Mouse (Mus musculus) liver, postnatal 0 days (tissue): ENCODE results near the gene Smarcd2. TPM values are rescaled to one million over a fixed set of nuclear protein-coding genes. Genes with fewer than 3 reads are reported as not detected.

Source experiments
- ATAC-seq: fragments of 200-750 bp; cut with Nextera tagmentation; 2 replicates; pipeline ENCODE4 v1.8.0; 2017; ENCODE audit warnings: mild to moderate bottlenecking, moderate library complexity
- DNase-seq: peaks from one replicate; pipeline ENCODE4 v3.0.0-alpha.2; 2016
- H3K27ac ChIP-seq: fragments of 300-500 bp; sonication (generic); 2 replicates; pipeline ENCODE4 v1.5.1; 2014; ENCODE audit warnings: antibody characterized with exemption, moderate library complexity, mild to moderate bottlenecking, low read depth
- H3K27me3 ChIP-seq: fragments of 300-500 bp; sonication (generic); 2 replicates; pipeline ENCODE4 v1.6.1; 2014; ENCODE audit warnings: low read length, control low read depth, mixed read lengths; ENCODE audit not compliant: insufficient read depth
- H3K36me3 ChIP-seq: fragments of 300-500 bp; sonication (generic); replicated peaks from 2 replicates; pipeline ENCODE4 v1.6.1; 2014; ENCODE audit warnings: mild to moderate bottlenecking, control low read depth, low read length, moderate library complexity, mixed read lengths; ENCODE audit not compliant: insufficient read depth
- H3K4me1 ChIP-seq: fragments of 300-500 bp; sonication (generic); 2 replicates; pipeline ENCODE4 v1.6.1; 2014; ENCODE audit warnings: antibody characterized with exemption, mild to moderate bottlenecking, control low read depth; ENCODE audit not compliant: insufficient read depth
- H3K4me2 ChIP-seq: fragments of 300-500 bp; sonication (generic); 2 replicates; pipeline ENCODE4 v1.6.1; 2014; ENCODE audit warnings: low read depth, mild to moderate bottlenecking, low read length, moderate library complexity, mixed read lengths
- H3K4me3 ChIP-seq: fragments of 300-500 bp; sonication (generic); 2 replicates; pipeline ENCODE4 v1.5.1; 2014; ENCODE audit warnings: low read depth, low read length
- H3K9ac ChIP-seq: fragments of 300-500 bp; sonication (generic); replicated peaks from 2 replicates; pipeline ENCODE4 v1.6.1; 2014; ENCODE audit warnings: mild to moderate bottlenecking, moderate library complexity
- H3K9me3 ChIP-seq: fragments of 300-500 bp; sonication (generic); 2 replicates; pipeline ENCODE4 v1.6.1; 2016; ENCODE audit warnings: mild to moderate bottlenecking, control low read depth, low read length, mixed read lengths
- CTCF ChIP-seq: sonication (generic); IDR thresholded peaks from 2 replicates; pipeline ENCODE4 v1.5.1; 2016; ENCODE audit warnings: antibody characterized with exemption, low read depth
- EP300 ChIP-seq: IDR thresholded peaks from 2 replicates; pipeline ENCODE4 v1.6.1; 2016; ENCODE audit warnings: antibody characterized with exemption, low read depth, mild to moderate bottlenecking
- WGBS: fragments of 180-500 bp; shearing (Covaris S2); extraction: QIAGEN DNeasy Blood & Tissue Kit; methylation state at CpG from one replicate; pipeline ENCODE4 v1.1.7; 2014; ENCODE audit not compliant: insufficient replicate concordance; 5-methylcytosine and 5-hydroxymethylcytosine counted together
- polyA plus RNA-seq: library from polyadenylated mRNA; unstranded; fragments of >200 nt; fragmentation: Nextera tagmentation; extraction: Ambion mirVana; gene quantifications from 2 replicates; pipeline ENCODE4 v1.2.1, GENCODE M21; 2015

Smarcd2 gene
- polyA plus RNA-seq, 1 experiment from 2014 or later, result 16.4 TPM

DNA sequence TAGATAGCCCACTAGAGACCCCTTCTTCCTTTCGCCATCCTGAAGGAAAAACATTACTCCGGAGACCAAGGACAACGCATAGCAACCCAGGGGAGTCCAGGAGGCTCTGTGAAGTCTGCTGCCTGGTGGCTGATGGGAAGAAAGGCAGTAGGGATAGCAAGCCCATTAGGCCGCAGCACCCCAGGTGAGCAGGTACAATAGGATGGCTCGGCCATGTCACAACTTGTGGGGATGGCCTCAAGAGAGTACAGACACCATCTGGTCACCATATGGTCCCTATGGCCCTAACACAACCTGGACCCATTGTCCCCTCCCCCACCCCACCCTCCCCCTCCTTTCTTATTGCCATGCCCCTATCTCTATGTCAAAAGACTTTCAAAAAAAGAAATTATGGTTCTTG is 4.9 kb downstream of the Smarcd2 start:
- H3K4me1 ChIP-seq, result peaks cover 39% of the 10 kb centered on the region
- no peak for ATAC-seq
- H3K27me3 ChIP-seq, result no peaks in the 10 kb centered on the region
- peak overlapping the region; percentile 33; the same call in 1 of the 2 replicates for H3K4me2 ChIP-seq
- H3K36me3 ChIP-seq, result peaks cover 46% of the 10 kb centered on the region
- TF ChIP-seq EP300 (no peak), CTCF (no peak)
- 87% methylated on average over 5 of the region's 5 CpGs for WGBS
- no peak overlapping the region for H3K4me3 ChIP-seq
- peak overlapping the region; percentile 60 for H3K27ac ChIP-seq
- H3K9ac ChIP-seq, result no peak overlapping the region
- no peaks in the 10 kb centered on the region for H3K9me3 ChIP-seq
- DNase-seq, result no peak

DNA sequence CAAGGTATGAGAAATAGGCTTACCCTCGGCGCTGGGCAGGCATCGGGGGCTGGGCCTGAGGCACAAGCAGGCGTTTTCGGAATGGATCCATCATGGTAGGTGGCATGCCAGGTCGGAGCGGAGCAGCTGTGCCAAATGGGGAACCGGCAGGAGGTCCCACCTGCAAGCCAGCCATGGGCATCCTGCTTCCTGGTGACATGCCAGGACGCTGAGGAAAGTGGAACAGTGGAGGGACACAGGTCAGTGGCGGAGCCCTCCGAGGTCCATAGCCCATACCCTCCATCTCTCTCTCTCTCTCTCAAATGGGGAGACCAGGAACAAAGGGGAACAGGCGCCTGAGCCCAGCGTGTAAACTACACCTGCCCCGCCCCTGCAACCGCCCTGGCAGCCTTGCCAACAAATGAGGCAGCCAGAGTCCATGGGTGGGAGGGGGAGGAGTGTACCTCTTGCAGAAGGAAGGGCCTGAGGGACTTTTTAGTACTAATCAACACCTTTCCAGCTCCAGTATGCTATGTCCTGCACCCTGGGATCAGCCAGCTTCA is 5.4 kb downstream of the Smarcd2 start:
- Histone ChIP-seq H3K9ac (no peak overlapping the region), H3K4me1 (peaks cover 39% of the 10 kb centered on the region), H3K36me3 (peaks cover 51% of the 10 kb centered on the region), H3K9me3 (no peaks in the 10 kb centered on the region), H3K4me2 (no peak overlapping the region), H3K4me3 (no peak overlapping the region), H3K27me3 (no peaks in the 10 kb centered on the region), H3K27ac (no peak overlapping the region)
- ATAC-seq, result no peak
- 84% methylated on average over 15 of the region's 15 CpGs for WGBS
- DNase-seq, result peak; percentile 49
- no peak for TF ChIP-seq CTCF
- no peak for TF ChIP-seq EP300

DNA sequence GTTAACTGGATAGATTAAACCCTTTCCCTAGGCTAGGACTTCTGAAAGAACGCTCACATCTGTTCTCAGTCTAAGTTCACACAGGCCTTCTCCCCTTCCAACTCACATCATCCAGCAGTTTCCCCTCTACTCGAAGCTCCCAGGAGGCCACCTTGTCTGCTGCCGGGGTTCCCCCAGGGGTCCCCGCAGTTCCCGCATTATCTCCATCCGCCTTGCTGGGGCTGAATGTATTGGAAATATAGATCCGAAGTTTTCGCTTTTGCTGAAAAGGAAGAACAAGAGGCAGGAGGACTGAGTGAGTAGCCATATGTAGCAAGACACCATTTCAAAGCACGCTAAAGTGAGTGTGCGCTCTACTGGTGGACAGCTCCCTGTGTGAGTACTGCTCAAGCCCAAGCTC is 6.3 kb downstream of the Smarcd2 start:
- WGBS, result 90% methylated on average over 10 of the region's 10 CpGs
- Histone ChIP-seq H3K9me3 (no peaks in the 10 kb centered on the region), H3K4me1 (peaks cover 37% of the 10 kb centered on the region), H3K4me2 (no peak overlapping the region), H3K36me3 (peaks cover 60% of the 10 kb centered on the region), H3K4me3 (no peak overlapping the region), H3K9ac (no peak overlapping the region), H3K27ac (no peak overlapping the region), H3K27me3 (no peaks in the 10 kb centered on the region)
- no peak for DNase-seq
- no peak for TF ChIP-seq EP300
- no peak for TF ChIP-seq CTCF
- ATAC-seq, result no peak

DNA sequence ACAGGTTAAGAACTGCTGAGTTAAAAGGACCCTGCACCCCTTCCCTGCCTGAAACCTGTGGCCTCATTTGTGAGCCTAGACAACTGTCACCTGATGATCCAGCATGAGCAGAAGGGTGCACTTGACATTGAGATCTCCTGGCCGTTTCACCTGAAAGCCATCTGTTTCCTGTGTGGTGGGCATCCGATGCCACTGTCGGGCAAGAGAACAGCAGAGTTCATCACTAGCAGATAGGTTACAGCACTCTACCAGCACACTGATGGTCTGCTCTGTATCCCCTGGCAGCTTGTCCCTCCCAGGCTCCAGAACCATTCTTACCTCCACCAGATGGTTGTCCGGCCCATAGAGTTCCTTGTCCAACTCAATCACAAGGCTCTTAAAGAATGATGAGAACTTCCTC is 7.2 kb downstream of the Smarcd2 start:
- Histone ChIP-seq H3K4me1 (peaks cover 29% of the 10 kb centered on the region), H3K4me3 (no peak overlapping the region), H3K4me2 (no peak overlapping the region), H3K9me3 (no peaks in the 10 kb centered on the region), H3K27ac (no peak overlapping the region), H3K27me3 (no peaks in the 10 kb centered on the region), H3K36me3 (peaks cover 68% of the 10 kb centered on the region), H3K9ac (no peak overlapping the region)
- TF ChIP-seq EP300, result no peak
- TF ChIP-seq CTCF, result no peak
- WGBS, result 75% methylated on average over 4 of the region's 4 CpGs
- no peak for DNase-seq
- no peak for ATAC-seq

DNA sequence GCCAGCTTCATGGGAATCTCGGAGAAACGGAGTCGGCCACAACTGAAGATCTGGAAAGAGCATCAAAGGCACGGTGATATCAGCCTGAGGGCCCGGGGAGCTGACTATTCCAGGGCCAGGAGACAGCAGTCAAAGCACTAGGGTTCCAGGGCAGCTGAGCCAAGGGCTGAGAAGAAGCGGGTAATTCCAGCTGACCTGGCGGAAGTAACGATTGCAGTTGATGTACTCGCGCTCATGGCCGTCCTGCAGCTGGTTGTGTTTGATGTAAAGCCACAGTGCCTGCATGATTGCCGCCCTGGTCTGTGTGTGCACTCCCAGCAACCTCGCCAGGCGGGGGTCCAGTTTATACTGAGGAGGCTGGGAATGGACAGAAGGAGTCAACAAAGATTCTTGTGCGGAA is 7.8 kb downstream of the Smarcd2 start:
- Histone ChIP-seq H3K4me1 (peaks cover 23% of the 10 kb centered on the region), H3K27me3 (no peaks in the 10 kb centered on the region), H3K4me2 (no peak overlapping the region), H3K27ac (no peak overlapping the region), H3K4me3 (no peak overlapping the region), H3K36me3 (peaks cover 68% of the 10 kb centered on the region), H3K9me3 (no peaks in the 10 kb centered on the region), H3K9ac (no peak overlapping the region)
- 91% methylated on average over 15 of the region's 15 CpGs for WGBS
- no peak for DNase-seq
- TF ChIP-seq EP300 (no peak), CTCF (no peak)
- ATAC-seq, result no peak

DNA sequence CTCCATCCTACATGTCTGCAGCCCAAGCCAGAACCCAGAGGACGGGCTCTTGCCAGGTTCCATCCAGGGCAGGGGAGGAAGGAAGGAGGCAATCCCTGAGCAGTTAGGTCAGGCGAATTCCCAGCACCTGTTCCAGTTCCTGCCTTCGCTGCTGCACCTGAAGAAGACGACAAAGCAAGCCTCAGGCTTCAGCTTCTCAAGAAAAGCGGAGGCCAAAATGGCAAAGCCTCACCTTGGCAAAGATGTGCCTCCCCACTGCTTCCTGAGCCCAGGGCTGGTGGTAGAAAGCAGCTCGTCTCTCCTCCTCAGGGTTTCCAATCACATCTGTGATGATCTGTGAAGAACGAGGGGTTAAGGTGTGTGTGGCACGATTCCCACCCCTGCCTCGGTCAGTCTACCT is 8.8 kb downstream of the Smarcd2 start:
- H3K9me3 ChIP-seq, result no peaks in the 10 kb centered on the region
- 80% methylated on average over 9 of the region's 9 CpGs for WGBS
- H3K9ac ChIP-seq, result no peak overlapping the region
- no peak for ATAC-seq
- DNase-seq, result no peak
- no peaks in the 10 kb centered on the region for H3K27me3 ChIP-seq
- TF ChIP-seq CTCF (no peak), EP300 (no peak)
- H3K27ac ChIP-seq, result no peak overlapping the region
- no peak overlapping the region for H3K4me2 ChIP-seq
- H3K36me3 ChIP-seq, result peaks cover 73% of the 10 kb centered on the region
- H3K4me3 ChIP-seq, result no peak overlapping the region
- H3K4me1 ChIP-seq, result peaks cover 15% of the 10 kb centered on the region
